Mouse (Mus musculus): ENCODE results near the gene Fam83g. TPM values are rescaled to one million over a fixed set of nuclear protein-coding genes. Genes with fewer than 3 reads are reported as not detected.
A peak's percentile ranks its signal among the peaks of the same experiment; 100 is the strongest.

Gene Fam83g
- polyA plus RNA-seq, 1 experiment from 2014 or later = 0.51 TPM

DNA sequence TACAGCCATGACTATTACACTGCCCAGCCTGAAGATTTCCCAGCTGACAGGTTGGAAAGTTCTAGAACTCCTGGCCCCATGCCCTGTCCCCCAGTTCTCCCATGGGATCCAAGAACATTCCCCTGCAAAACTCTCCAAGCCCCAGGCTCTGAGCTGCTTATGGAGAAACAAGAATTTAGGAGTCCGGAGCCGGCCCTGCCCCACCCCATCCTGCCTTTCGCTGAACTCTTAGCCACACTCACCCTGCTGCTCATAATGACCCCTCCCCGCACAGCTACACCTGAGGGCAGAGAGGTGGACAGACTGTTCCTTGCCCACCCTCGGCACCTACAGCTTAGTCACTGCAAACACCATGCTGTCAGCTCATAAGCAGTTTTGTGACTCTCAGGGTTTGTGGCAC lies 16.1 kb upstream of the Fam83g start:
- ATAC-seq (replicated peaks) = no peak
- Histone ChIP-seq H3K4me2 (replicated peaks) (no peak overlapping the region), H3K4me1 (no peaks in the 10 kb centered on the region), H3K9me3 (no peaks in the 10 kb centered on the region), H3K27ac (replicated peaks) (no peak overlapping the region), H3K27me3 (no peaks in the 10 kb centered on the region), H3K36me3 (no peaks in the 10 kb centered on the region), H3K4me3 (no peak overlapping the region), H3K9ac (replicated peaks) (no peak overlapping the region)
- 85% methylated on average over 5 of the region's 5 CpGs for WGBS

GRCm38 (mm10) chr11:61669492-61670490 lies 14.1 kb upstream of the Fam83g start:
- H3K4me1 ChIP-seq = peaks cover 3% of the 10 kb centered on the region; the same call in 1 of the 2 replicates
- no peaks in the 10 kb centered on the region for H3K9me3 ChIP-seq
- H3K27me3 ChIP-seq = no peaks in the 10 kb centered on the region
- H3K4me3 ChIP-seq = no peak overlapping the region
- no peak overlapping the region for H3K9ac ChIP-seq (replicated peaks)
- ATAC-seq (replicated peaks) = no peak
- H3K36me3 ChIP-seq = no peaks in the 10 kb centered on the region
- no peak overlapping the region for H3K27ac ChIP-seq (replicated peaks)
- H3K4me2 ChIP-seq (replicated peaks) = no peak overlapping the region
- 86% methylated on average over 14 of the region's 14 CpGs for WGBS

DNA sequence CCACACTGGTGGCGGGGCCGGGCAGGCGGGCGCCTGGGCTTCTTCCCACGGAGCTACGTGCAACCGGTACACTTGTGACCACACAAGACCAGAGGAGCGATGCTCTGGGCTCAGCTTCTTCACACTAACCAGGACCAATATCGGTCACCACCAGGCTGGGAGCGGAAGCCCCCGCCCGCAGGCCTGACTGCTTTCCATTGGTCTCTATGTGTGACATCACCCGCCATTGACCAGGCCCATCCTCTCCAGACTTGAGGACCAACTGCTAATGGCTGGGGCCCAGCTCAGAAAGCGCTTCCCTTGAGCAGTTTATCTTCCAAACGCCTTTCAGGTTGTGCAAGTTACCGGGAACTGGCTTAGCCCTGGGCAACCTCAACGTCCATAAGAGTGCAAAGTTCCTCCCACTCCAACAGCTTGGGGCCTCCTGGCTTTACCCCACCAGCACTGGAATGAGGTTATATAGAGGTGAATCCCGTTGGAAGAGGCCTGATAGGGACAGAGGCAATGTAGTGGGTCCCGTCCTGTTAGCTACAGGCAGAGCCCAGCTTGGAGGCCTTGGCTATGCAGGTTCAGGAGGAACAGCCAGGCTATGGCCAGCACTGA lies 12.0 kb upstream of the Fam83g start:
- Histone ChIP-seq H3K4me3 (no peak overlapping the region), H3K4me1 (peaks cover 3% of the 10 kb centered on the region; the same call in 1 of the 2 replicates), H3K4me2 (replicated peaks) (no peak overlapping the region), H3K36me3 (no peaks in the 10 kb centered on the region), H3K27me3 (no peaks in the 10 kb centered on the region), H3K27ac (replicated peaks) (no peak overlapping the region), H3K9me3 (no peaks in the 10 kb centered on the region), H3K9ac (replicated peaks) (no peak overlapping the region)
- WGBS = 67% methylated on average over 19 of the region's 19 CpGs
- no peak for ATAC-seq (replicated peaks)

- H3K9ac ChIP-seq (replicated peaks) = no peak overlapping the region
- peaks cover 3% of the 10 kb centered on the region; the same call in 1 of the 2 replicates for H3K4me1 ChIP-seq
- ATAC-seq (replicated peaks) = no peak
- 31% methylated on average over 8 of the region's 8 CpGs for WGBS
- no peak overlapping the region for H3K4me3 ChIP-seq
- H3K27me3 ChIP-seq = no peaks in the 10 kb centered on the region
- no peak overlapping the region for H3K27ac ChIP-seq (replicated peaks)
- no peaks in the 10 kb centered on the region for H3K9me3 ChIP-seq
- H3K4me2 ChIP-seq (replicated peaks) = no peak overlapping the region
- H3K36me3 ChIP-seq = no peaks in the 10 kb centered on the region
These were observed 10.2 kb upstream of the Fam83g start for GRCm38 (mm10) chr11:61673686-61674085.

DNA sequence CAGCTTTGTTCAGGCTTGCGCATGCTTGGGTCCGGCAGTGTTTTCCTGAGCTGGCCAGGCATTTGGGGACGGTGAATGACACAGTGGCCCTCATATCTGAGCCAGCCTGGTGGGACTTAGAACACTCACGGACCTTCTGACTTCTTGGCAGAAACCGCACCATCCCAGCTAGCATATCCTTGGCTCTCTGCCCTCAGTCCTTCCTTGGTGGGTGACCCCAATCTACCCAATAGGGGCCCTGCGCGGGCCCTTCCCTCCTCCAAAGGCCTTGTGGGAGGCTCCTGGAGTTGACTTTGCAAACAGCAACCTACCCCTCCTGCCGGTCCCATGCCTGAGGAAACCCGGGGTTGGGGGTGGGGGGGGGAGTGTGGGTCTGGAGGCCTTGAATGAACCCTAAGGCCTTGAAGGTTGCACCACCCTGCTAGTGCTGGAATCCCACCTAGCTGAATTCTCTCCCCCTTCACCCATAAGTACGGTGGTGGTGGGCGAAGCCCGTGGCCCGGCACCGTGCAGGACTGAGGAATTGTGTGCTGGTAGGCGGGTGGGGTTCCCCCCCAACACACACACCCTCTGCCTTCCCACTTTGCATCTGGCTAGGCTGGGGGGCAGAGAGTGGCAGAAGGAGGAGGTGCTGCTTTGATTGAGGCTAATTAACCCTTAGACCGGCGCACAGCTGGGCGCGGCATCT lies 9.6 kb upstream of the Fam83g start:
- Histone ChIP-seq H3K4me3 (no peak overlapping the region), H3K4me2 (replicated peaks) (no peak overlapping the region), H3K27ac (replicated peaks) (no peak overlapping the region), H3K9me3 (no peaks in the 10 kb centered on the region), H3K4me1 (peaks cover 3% of the 10 kb centered on the region; the same call in 1 of the 2 replicates), H3K36me3 (no peaks in the 10 kb centered on the region), H3K27me3 (no peaks in the 10 kb centered on the region), H3K9ac (replicated peaks) (no peak overlapping the region)
- 0 out of 2 replicates have a peak, but pooled peaks have one; percentile 35 for ATAC-seq (replicated peaks)
- WGBS = 28% methylated on average over 19 of the region's 19 CpGs

GRCm38 (mm10) chr11:61674839-61675159 lies 9.1 kb upstream of the Fam83g start:
- Histone ChIP-seq H3K27ac (replicated peaks) (no peak overlapping the region), H3K4me1 (peaks cover 3% of the 10 kb centered on the region; the same call in 1 of the 2 replicates), H3K27me3 (no peaks in the 10 kb centered on the region), H3K4me2 (replicated peaks) (no peak overlapping the region), H3K4me3 (no peak overlapping the region), H3K9me3 (no peaks in the 10 kb centered on the region), H3K9ac (replicated peaks) (no peak overlapping the region), H3K36me3 (no peaks in the 10 kb centered on the region)
- 2% methylated on average over 8 of the region's 8 CpGs for WGBS
- ATAC-seq (replicated peaks) = 0 out of 2 replicates have a peak, but pooled peaks have one; percentile 43

- ATAC-seq (replicated peaks) = no peak
- H3K36me3 ChIP-seq = no peaks in the 10 kb centered on the region
- peaks cover 3% of the 10 kb centered on the region; the same call in 1 of the 2 replicates for H3K4me1 ChIP-seq
- no peak overlapping the region for H3K27ac ChIP-seq (replicated peaks)
- H3K4me2 ChIP-seq (replicated peaks) = no peak overlapping the region
- H3K9ac ChIP-seq (replicated peaks) = no peak overlapping the region
- H3K27me3 ChIP-seq = no peaks in the 10 kb centered on the region
- no peaks in the 10 kb centered on the region for H3K9me3 ChIP-seq
- WGBS = 76% methylated on average over 2 of the region's 2 CpGs
- no peak overlapping the region for H3K4me3 ChIP-seq
These were observed 8.6 kb upstream of the Fam83g start for GRCm38 (mm10) chr11:61675332-61675731.

GRCm38 (mm10) chr11:61676216-61676854 lies 7.6 kb upstream of the Fam83g start:
- ATAC-seq (replicated peaks) = no peak
- peaks cover 3% of the 10 kb centered on the region; the same call in 1 of the 2 replicates for H3K4me1 ChIP-seq
- no peaks in the 10 kb centered on the region for H3K9me3 ChIP-seq
- no peak overlapping the region for H3K9ac ChIP-seq (replicated peaks)
- no peak overlapping the region for H3K27ac ChIP-seq (replicated peaks)
- no peaks in the 10 kb centered on the region for H3K36me3 ChIP-seq
- H3K4me2 ChIP-seq (replicated peaks) = no peak overlapping the region
- no peak overlapping the region for H3K4me3 ChIP-seq
- WGBS = 72% methylated on average over 7 of the region's 7 CpGs
- no peaks in the 10 kb centered on the region for H3K27me3 ChIP-seq

DNA sequence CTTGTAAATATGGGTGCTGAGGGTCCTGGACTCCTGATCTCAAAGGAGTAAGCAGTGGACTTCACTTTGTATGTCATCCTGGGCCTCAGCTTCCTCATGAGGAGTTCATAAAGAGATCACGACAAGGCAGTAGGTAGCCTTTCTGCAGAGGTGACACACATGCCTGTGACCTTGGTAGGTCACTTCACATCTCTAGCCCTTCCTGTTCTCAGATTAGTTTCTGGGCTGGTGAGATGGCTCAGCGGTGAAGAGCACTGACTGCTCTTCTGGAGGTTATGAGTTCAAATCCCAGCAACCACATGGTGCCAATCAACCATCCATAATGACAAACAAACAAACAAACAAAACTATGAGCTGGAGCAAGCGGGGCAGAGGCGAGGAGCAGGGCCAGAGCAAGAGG lies 6.2 kb upstream of the Fam83g start:
- no peaks in the 10 kb centered on the region for H3K9me3 ChIP-seq
- no peak overlapping the region for H3K4me2 ChIP-seq (replicated peaks)
- H3K27ac ChIP-seq (replicated peaks) = no peak overlapping the region
- H3K36me3 ChIP-seq = no peaks in the 10 kb centered on the region
- peaks cover 3% of the 10 kb centered on the region; the same call in 1 of the 2 replicates for H3K4me1 ChIP-seq
- WGBS = 86% methylated on average over 4 of the region's 4 CpGs
- no peaks in the 10 kb centered on the region for H3K27me3 ChIP-seq
- no peak for ATAC-seq (replicated peaks)
- no peak overlapping the region for H3K4me3 ChIP-seq
- H3K9ac ChIP-seq (replicated peaks) = no peak overlapping the region

GRCm38 (mm10) chr11:61679091-61679866 lies 4.6 kb upstream of the Fam83g start:
- no peaks in the 10 kb centered on the region for H3K36me3 ChIP-seq
- peaks cover 14% of the 10 kb centered on the region for H3K27me3 ChIP-seq
- ATAC-seq (replicated peaks) = no peak
- whole genome bisulfite sequencing = 89% methylated on average over 4 of the region's 4 CpGs
- no peak overlapping the region for H3K27ac ChIP-seq (replicated peaks)
- H3K4me3 ChIP-seq = no peak overlapping the region
- peaks cover 10% of the 10 kb centered on the region for H3K4me1 ChIP-seq
- H3K9ac ChIP-seq (replicated peaks) = no peak overlapping the region
- no peaks in the 10 kb centered on the region for H3K9me3 ChIP-seq
- H3K4me2 ChIP-seq (replicated peaks) = no peak overlapping the region

GRCm38 (mm10) chr11:61685119-61685725 lies 1.3 kb downstream of the Fam83g start:
- peaks cover 10% of the 10 kb centered on the region for H3K4me1 ChIP-seq
- ATAC-seq (replicated peaks) = no peak
- WGBS = 78% methylated on average over 8 of the region's 8 CpGs
- H3K27me3 ChIP-seq = peaks cover 25% of the 10 kb centered on the region
- H3K4me3 ChIP-seq = no peak overlapping the region
- H3K27ac ChIP-seq (replicated peaks) = no peak overlapping the region
- no peaks in the 10 kb centered on the region for H3K9me3 ChIP-seq
- no peak overlapping the region for H3K9ac ChIP-seq (replicated peaks)
- no peak overlapping the region for H3K4me2 ChIP-seq (replicated peaks)
- H3K36me3 ChIP-seq = no peaks in the 10 kb centered on the region

Data from forebrain, embryonic 15.5 days (tissue).